Mouse (Mus musculus) right cerebral cortex, postnatal 4 days (tissue): Measurements from ENCODE around the gene Cdyl2.

Experiments used
- DNase-seq: peaks from one replicate; pipeline ENCODE4 v3.0.0-alpha.2; 2022

Gene Cdyl2

GRCm38 (mm10) chr8:116670604-116671003 lies 62.2 kb downstream of the Cdyl2 start:
- DNase-seq = no peak

GRCm38 (mm10) chr8:116668977-116669376 lies 63.8 kb downstream of the Cdyl2 start:
- no peak for DNase-seq

- DNase-seq = no peak
Measured at GRCm38 (mm10) chr8:116666781-116667325, 65.9 kb downstream of the Cdyl2 start.

- no peak for DNase-seq
Measured at GRCm38 (mm10) chr8:116661521-116661920, 71.3 kb downstream of the Cdyl2 start.

DNA sequence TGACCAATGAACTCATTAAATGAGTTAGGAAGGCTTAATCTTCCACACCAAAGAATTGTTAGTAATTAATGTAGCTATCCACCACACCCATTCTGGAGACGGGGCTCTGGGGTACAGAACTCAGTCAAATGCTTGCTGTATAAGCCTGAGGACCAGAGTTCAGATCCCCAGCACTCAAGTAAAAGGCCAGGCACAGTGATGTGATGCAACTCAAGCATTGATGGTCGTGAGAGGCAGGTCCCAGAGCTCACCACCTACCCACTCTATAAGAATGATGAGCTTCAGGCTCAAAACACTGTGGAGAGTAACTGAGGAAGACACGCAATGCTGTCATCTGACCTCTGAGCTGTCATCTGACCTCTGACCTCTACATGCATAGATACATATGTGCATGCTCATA lies 76.0 kb downstream of the Cdyl2 start:
- no peak for DNase-seq

DNA sequence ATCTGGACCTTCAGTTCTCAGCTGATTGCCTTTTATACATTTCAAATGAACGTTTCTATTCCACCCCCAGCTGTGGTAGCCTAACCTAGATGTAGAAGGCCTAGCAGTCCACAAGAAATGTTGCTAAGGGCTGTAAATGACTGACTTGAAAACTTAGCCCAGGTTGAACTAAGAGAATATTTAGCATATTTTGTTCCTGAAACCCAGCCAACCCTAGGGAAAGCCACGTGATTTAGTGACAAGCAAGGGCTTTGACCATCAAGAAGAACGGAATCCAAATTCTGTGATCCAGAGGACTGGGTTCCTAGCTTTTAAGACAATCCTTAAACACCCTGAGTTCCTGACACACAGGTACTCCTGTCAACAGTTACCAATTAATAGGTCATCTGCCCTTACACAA lies 77.9 kb downstream of the Cdyl2 start:
- no peak for DNase-seq

DNA sequence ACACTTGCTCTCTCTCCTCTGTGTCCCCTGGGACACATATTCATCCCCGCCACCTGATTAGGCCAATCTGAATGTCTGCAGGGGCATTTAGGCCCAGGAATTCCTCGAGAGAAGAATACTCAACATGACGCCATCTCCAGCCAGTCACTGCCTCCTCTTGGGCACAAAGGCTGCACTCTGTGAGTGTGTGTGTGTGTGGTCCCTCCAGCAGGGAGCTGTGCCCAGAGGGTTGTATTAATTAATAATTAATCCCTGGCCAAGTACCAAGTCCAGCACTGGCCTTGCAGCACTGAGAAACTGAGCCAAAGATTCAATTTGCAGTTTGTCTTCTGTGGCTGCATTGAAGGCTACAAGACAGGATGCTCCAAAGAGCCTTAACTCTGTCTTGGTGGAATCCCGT lies 79.8 kb downstream of the Cdyl2 start:
- no peak for DNase-seq

- DNase-seq = no peak
Measured at GRCm38 (mm10) chr8:116649975-116650725, 82.6 kb downstream of the Cdyl2 start.

DNA sequence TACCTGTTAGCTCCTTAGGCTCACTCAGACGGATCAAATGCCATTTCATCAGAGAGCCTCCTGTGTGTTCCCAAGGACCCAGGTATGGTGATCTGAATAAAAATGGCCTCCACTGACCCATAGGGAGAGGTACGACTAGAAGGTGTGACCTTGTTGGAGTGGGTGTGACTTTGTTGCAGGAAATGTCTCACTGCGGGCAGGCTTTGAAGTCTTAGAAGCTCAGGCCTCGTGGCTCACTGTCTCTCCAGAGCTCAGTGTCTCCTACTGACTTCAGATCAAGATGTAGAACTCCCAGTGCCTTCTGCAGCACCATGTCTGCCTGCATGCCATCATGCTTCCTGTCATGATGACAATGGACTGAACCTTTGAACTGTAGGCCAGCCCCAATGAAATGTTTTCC lies 87.4 kb downstream of the Cdyl2 start:
- no peak for DNase-seq

GRCm38 (mm10) chr8:116640925-116641324 lies 91.9 kb downstream of the Cdyl2 start:
- DNase-seq = no peak

DNA sequence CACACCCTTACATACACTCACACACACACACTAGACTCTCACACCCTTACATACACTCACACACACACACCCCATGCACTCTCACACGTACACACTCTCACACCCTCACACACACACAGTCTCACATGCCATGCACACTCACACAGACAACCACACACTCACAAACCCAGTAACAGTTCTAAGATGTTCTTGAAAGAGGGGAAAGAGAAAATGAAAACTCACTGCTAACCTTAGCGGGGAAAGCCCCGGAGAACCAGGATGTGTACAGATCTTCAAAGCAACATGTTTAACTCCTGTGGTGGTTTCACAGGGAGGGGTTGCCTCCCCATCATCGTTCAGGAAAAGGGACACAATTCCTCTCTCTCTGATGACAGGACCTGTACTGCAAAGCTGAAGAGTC lies 94.8 kb downstream of the Cdyl2 start:
- no peak for DNase-seq

- DNase-seq = no peak
Measured at GRCm38 (mm10) chr8:116637193-116637592, 95.6 kb downstream of the Cdyl2 start.

DNA sequence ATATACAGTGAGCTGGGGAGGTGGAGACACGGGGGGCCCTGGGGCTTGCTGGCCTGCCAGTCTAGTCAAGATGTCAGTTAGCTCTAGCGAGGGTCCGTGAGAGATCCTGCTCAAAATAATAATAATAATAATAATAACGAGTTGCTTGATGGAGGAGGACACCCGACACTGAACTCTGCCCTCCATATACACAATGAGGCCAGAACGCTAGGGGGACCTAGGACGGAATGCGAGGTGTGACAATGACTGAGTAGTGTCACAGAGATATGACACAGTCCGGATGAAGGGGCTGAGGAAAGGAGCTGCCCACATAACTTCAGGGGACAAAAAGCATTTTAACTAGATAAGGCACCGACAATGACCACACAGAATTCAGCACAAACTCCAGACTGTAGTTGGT lies 96.4 kb downstream of the Cdyl2 start:
- no peak for DNase-seq

- DNase-seq = no peak
Measured at GRCm38 (mm10) chr8:116635972-116636371, 96.8 kb downstream of the Cdyl2 start.

GRCm38 (mm10) chr8:116635261-116635660 lies 97.5 kb downstream of the Cdyl2 start:
- no peak for DNase-seq

DNA sequence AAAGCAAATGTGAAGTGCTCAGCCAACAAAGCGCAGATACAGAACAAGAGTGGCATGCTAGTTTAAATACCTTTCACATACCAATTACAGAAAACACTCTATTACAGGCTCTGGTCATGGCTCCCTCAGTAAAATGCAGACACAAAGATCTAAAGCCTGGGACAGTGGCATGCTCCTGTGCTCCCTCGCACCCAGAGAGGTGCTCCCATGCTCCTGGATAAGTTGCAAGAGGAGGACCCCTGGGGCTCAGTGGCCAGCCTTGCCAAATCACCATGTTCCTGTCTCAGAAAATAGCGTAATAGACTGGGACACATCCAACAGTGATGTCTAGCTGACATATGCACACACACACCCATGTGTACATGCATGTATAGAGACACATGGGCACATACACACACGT lies 98.4 kb downstream of the Cdyl2 start:
- no peak for DNase-seq

GRCm38 (mm10) chr8:116633470-116634150 lies 99.2 kb downstream of the Cdyl2 start:
- DNase-seq = no peak

DNA sequence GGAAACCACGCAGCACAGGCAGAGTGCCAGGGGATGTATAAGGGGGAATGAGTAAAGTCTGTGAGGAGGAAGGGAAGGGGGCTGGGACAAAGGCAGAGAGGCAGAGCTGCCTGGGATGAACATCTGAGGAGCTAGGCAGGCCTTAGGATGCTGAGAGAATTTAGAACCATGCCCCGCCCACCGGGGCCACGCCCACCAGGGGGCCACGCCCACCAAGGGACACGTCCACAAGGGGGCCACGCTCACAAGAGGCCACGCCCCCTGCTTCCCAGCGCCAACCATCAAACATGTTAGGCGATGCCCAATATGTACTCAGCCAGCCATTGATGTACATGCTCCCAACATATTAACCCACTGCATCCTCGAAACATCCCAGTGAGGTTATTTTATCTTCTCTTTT lies 102.7 kb downstream of the Cdyl2 start:
- DNase-seq = no peak

GRCm38 (mm10) chr8:116628975-116629374 lies 103.8 kb downstream of the Cdyl2 start:
- no peak for DNase-seq

GRCm38 (mm10) chr8:116627854-116628479 lies 104.8 kb downstream of the Cdyl2 start:
- DNase-seq = no peak

- no peak for DNase-seq
Measured at GRCm38 (mm10) chr8:116623591-116623990, 109.2 kb downstream of the Cdyl2 start.

- DNase-seq = no peak
Measured at GRCm38 (mm10) chr8:116622326-116622725, 110.5 kb downstream of the Cdyl2 start.

DNA sequence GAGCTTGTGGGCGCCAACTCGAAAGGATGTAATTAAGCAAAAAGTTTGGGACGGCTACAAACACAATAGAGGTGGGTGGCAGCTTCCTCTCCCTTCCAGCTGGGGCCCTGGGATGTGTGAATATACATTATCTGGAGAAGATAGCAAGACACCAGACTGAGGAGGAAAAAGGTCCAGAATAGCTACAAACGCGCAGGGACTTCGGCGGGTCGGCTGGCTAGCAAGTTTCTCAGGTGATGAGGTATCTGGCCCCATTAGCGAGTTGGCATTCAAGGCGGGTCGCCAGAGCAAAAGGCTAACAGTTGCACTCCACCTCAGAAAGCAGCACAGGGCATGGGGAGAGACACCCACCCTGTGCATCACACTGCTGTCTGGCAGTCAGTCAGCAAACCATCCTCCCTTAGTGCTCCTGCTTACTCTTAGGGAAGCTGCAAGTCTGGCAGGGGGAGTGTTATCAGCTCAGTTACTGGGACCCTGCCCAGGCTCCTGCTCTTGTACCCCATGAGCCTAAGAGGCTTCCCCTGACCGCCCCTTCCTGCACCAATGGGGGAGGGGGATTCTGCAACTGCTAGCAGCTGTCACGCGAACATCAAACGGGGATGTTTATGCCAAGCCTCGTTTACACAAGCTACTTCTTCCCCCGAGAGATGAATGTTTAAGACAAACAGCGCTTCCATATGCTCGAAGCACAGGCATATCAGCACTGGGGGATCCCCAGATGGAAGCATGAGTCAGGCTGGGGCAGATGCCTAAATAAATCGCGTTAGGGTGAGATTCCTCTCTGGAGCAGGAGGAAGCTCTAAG lies 111.4 kb downstream of the Cdyl2 start:
- no peak for DNase-seq
